Mouse (Mus musculus) ES-E14 (cell line): ENCODE measurements around the gene Akr1b10. TPM values are rescaled to one million over a fixed set of nuclear protein-coding genes. Genes with fewer than 3 reads are reported as not detected.

ENCODE experiments used
- DNase-seq: peaks from one replicate; pipeline ENCODE4 v3.0.0-alpha.2; 2013; ENCODE audit warnings: low read depth, low spot score
- H3K27ac ChIP-seq: 2 replicates; pipeline ENCODE4 v1.5.1; 2012; ENCODE audit warnings: low read depth, mild to moderate bottlenecking, low read length, moderate library complexity, mixed read lengths; ENCODE audit not compliant: poor library complexity, insufficient read depth, severe bottlenecking
- H3K36me3 ChIP-seq: 2 replicates; pipeline ENCODE4 v1.6.1; 2012; ENCODE audit warnings: mild to moderate bottlenecking, low read length, moderate library complexity, mixed read lengths; ENCODE audit not compliant: control insufficient read depth, poor library complexity, insufficient read depth, severe bottlenecking
- H3K4me1 ChIP-seq, 2 experiments: fragments of 150-350 bp in 1 of 2; sonication (generic) in 1 of 2; 2 replicates each; pipeline ENCODE4 v1.6.1; 2012; ENCODE audit warnings: low read length in 2 of 2, mild to moderate bottlenecking in 1 of 2, mixed read lengths in 1 of 2; ENCODE audit not compliant: control insufficient read depth in 2 of 2, insufficient read depth in 2 of 2, poor library complexity in 1 of 2
- H3K4me3 ChIP-seq, 2 experiments: fragments of 150-350 bp in 1 of 2; sonication (generic) in 1 of 2; 2 replicates each; pipeline ENCODE4 v1.5.1; 2012; ENCODE audit warnings: low read length in 2 of 2, low read depth in 1 of 2, mild to moderate bottlenecking in 1 of 2, mixed read lengths in 1 of 2; ENCODE audit not compliant: insufficient read depth in 1 of 2, poor library complexity in 1 of 2, severe bottlenecking in 1 of 2
- H3K9ac ChIP-seq: 2 replicates; pipeline ENCODE4 v1.6.1; 2012; ENCODE audit warnings: low read depth, mild to moderate bottlenecking, low read length, mixed read lengths; ENCODE audit not compliant: poor library complexity, insufficient read depth, severe bottlenecking
- H3K9me3 ChIP-seq: fragments of 150-350 bp; sonication (generic); 2 replicates; pipeline ENCODE4 v1.6.1; 2012; ENCODE audit warnings: low read depth, mild to moderate bottlenecking, low read length; ENCODE audit not compliant: control insufficient read depth, insufficient read depth
- CHD2 ChIP-seq: IDR thresholded peaks from 2 replicates; pipeline ENCODE4 v1.6.1; 2014; ENCODE audit warnings: mild to moderate bottlenecking, low read depth, low read length, inconsistent platforms
- HCFC1 ChIP-seq: IDR thresholded peaks from 2 replicates; pipeline ENCODE4 v1.6.1; 2012; ENCODE audit warnings: low read length, inconsistent platforms, borderline replicate concordance; ENCODE audit not compliant: insufficient read depth
- MAFK ChIP-seq: IDR thresholded peaks from 2 replicates; pipeline ENCODE4 v1.6.1; 2014; ENCODE audit warnings: mild to moderate bottlenecking, low read depth, low read length, inconsistent platforms; ENCODE audit not compliant: insufficient read depth
- ZC3H11A ChIP-seq: IDR thresholded peaks from 2 replicates; pipeline ENCODE4 v1.6.1; 2012; ENCODE audit warnings: low read depth, mild to moderate bottlenecking, inconsistent platforms, low read length, borderline replicate concordance
- ZNF384 ChIP-seq: IDR thresholded peaks from 2 replicates; pipeline ENCODE4 v1.6.1; 2012; ENCODE audit warnings: low read depth, low read length, inconsistent platforms
- in situ Hi-C, 2 experiments: fragments of 600-800 bp; cut with MboI; formaldehyde crosslinking; loops; one replicate each; pipeline ENCODE4 v1.15.1; 2025; ENCODE audit warnings: low sequenced_read_pairs in 2 of 2, inconsistent platforms in 1 of 2; ENCODE audit not compliant: unreplicated experiment in 2 of 2
- total RNA-seq: library from RNA; depleted of rRNA; stranded (reverse); fragments of 300-350 nt; gene quantifications from 2 replicates; pipeline ENCODE4 v1.2.3, GENCODE M21; 2012

Akr1b10 gene
- total RNA-seq, 1 experiment, result 16.2 TPM

DNA sequence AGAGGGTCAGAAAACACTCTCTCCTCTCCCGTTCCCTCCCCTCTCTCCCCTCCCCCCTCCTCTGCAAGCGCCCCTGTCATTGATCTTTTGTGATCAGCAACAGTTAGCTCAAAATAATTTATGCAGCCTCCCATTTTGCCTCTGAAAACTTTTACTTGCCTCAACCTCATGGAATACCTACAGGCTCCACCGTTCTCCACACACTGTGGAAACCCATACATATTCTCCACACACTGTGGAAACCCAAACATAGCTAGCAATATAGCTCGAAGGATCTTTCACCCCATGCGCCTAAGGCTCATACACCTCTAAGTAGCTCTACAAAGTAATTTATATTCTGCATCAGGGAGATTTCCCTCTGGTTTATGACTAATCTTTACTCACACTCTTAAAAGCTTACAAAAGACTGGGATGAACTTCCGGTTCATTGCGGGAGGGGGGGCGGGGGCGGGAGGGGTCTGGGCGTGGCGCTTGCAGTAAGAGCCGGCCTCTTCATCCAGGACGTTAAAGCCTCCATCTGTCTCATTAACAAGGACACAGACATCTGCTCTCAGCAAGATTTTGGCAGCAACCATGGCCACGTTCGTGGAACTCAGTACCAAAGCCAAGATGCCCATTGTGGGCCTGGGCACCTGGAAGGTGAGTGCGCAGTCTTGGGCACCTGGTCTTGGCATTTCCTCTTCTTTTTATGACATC lies 30.2 kb upstream of the Akr1b10 start, which contains the start of gene Akr1b8:
Gene Akr1b8 (plus strand): TSS at position 462 of the 696 bp plus-strand sequence.
- no peak for DNase-seq
- Histone ChIP-seq H3K36me3 (no peaks in the 10 kb centered on the region), H3K9ac (no peak within 1 kb of the TSS), H3K9me3 (no peaks in the 10 kb centered on the region), H3K4me3 (peak within 1 kb of the TSS in 1 of 2 experiments; percentile 45; a peak in 1 of 4 replicates), H3K27ac (no peak within 1 kb of the TSS), H3K4me1 (peaks cover 0 to 8% of the 10 kb centered on the region in 2 experiments; a peak in 2 of 4 replicates)
- no peak for TF ChIP-seq MAFK
- TF ChIP-seq HCFC1, result no peak
- TF ChIP-seq ZC3H11A, result no peak
- TF ChIP-seq CHD2, result no peak
- no peak for TF ChIP-seq ZNF384
- in situ Hi-C loops, result no loop called here

- no peak overlapping the region for H3K9ac ChIP-seq
- peaks cover 0 to 8% of the 10 kb centered on the region in 2 experiments; a peak in 2 of 4 replicates for H3K4me1 ChIP-seq
- no peak for DNase-seq
- H3K27ac ChIP-seq, result no peak overlapping the region
- no peaks in the 10 kb centered on the region for H3K36me3 ChIP-seq
- no peaks in the 10 kb centered on the region for H3K9me3 ChIP-seq
- no peak overlapping the region for H3K4me3 ChIP-seq
- in situ Hi-C loops, result no loop called here
- TF ChIP-seq CHD2 (no peak), ZC3H11A (no peak), MAFK (no peak), ZNF384 (no peak), HCFC1 (no peak)
These were observed 29.4 kb upstream of the Akr1b10 start for GRCm38 (mm10) chr6:34354354-34355348.

DNA sequence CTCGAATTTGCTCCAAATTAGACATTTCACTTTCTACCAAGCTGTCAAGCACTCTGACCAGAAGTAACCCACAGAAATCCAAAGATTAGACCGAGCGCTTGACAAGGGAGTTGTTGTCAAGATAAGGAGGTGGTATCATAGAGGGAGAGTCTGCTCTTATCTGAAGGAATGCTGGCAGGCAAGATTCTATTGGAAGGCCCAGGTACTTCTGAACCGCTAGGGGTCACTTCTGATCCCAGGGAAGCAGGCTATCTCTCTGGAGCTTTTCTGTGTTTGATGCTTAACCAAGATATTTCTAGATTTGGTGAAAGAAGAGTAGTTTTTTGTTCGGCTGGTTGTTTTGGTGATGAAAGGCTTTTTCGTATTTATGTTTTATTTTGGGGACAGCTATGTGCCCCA lies 28.7 kb upstream of the Akr1b10 start:
- in situ Hi-C loops, result no loop called here
- Histone ChIP-seq H3K4me3 (no peak overlapping the region), H3K9me3 (no peaks in the 10 kb centered on the region), H3K27ac (no peak overlapping the region), H3K36me3 (no peaks in the 10 kb centered on the region), H3K4me1 (peaks cover 0 to 8% of the 10 kb centered on the region in 2 experiments; a peak in 2 of 4 replicates), H3K9ac (no peak overlapping the region)
- TF ChIP-seq CHD2, result no peak
- TF ChIP-seq ZC3H11A, result no peak
- TF ChIP-seq HCFC1, result no peak
- TF ChIP-seq MAFK, result no peak
- TF ChIP-seq ZNF384, result no peak
- no peak for DNase-seq

DNA sequence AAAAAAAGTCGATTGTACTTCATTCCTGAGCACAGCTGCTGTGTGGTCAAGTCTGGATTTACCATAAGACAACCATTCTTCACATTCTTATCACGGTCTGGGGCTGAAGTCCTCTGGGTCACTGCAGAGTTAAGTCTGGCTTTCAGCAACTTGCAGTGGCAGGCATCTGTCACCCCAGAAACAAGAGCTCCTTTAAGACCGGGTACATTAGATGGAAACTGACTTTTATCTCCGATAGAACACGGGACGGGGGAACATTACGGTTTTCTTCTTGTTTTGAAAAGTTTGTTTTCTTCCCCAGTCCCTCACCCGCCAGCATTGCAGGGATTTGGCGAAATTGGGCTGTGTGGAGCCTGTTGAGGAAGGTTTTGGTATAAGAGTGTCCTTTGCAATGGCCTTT lies 28.2 kb upstream of the Akr1b10 start:
- H3K4me3 ChIP-seq, result no peak overlapping the region
- in situ Hi-C loops, result no loop called here
- peaks cover 0 to 8% of the 10 kb centered on the region in 2 experiments; a peak in 2 of 4 replicates for H3K4me1 ChIP-seq
- H3K27ac ChIP-seq, result no peak overlapping the region
- H3K36me3 ChIP-seq, result no peaks in the 10 kb centered on the region
- TF ChIP-seq CHD2 (no peak), ZNF384 (no peak), HCFC1 (no peak), ZC3H11A (no peak), MAFK (no peak)
- no peak for DNase-seq
- no peaks in the 10 kb centered on the region for H3K9me3 ChIP-seq
- H3K9ac ChIP-seq, result no peak overlapping the region
